Mouse (Mus musculus): ENCODE data around the gene Prkcsh. TPM values are rescaled to one million over a fixed set of nuclear protein-coding genes. Genes with fewer than 3 reads are reported as not detected.

Gene Prkcsh
- polyA plus RNA-seq, 1 experiment from 2014 or later, result 52.5 TPM

GRCm38 (mm10) chr9:22050351-22050889 is 47.8 kb downstream of the Prkcsh start:
- WGBS (ENCODE audit: insufficient replicate concordance), result under 1% methylated on average over 40 of the region's 43 CpGs
- peak overlapping the region; percentile 56 for H3K4me2 ChIP-seq (ENCODE audit: low read depth, low read length)
- no peaks in the 10 kb centered on the region for H3K9me3 ChIP-seq (replicated peaks; ENCODE audit: control insufficient read depth, low read length)
- no peak overlapping the region for H3K27ac ChIP-seq (ENCODE audit: low read length)
- no peaks in the 10 kb centered on the region for H3K36me3 ChIP-seq (ENCODE audit: control insufficient read depth, insufficient read depth)
- peaks cover 28% of the 10 kb centered on the region for H3K4me1 ChIP-seq (ENCODE audit: control insufficient read depth, low read depth, low read length)
- H3K4me3 ChIP-seq (ENCODE audit: low read depth, low read length), result peak overlapping the region; percentile 33
- H3K27me3 ChIP-seq (ENCODE audit: control insufficient read depth, insufficient read depth, low read depth, low read length), result peaks cover 62% of the 10 kb centered on the region
- ATAC-seq (ENCODE audit: low read depth), result peak; percentile 62
- no peak overlapping the region for H3K9ac ChIP-seq (ENCODE audit: low read depth, low read length)

- H3K9ac ChIP-seq (ENCODE audit: low read depth, low read length), result no peak overlapping the region
- no peak for ATAC-seq (ENCODE audit: low read depth)
- H3K4me3 ChIP-seq (ENCODE audit: low read depth, low read length), result peak overlapping the region; percentile 33
Observed at GRCm38 (mm10) chr9:22051161-22051957, 48.8 kb downstream of the Prkcsh start.

GRCm38 (mm10) chr9:22051958-22052254 is 49.3 kb downstream of the Prkcsh start, which contains the start of gene Elavl3:
Elavl3 (minus strand) TSS chr9:22052023.
- H3K9ac ChIP-seq (ENCODE audit: low read depth, low read length), result no peak within 1 kb of the TSS
- peaks cover 28% of the 10 kb centered on the region for H3K4me1 ChIP-seq (ENCODE audit: control insufficient read depth, low read depth, low read length)
- H3K4me3 ChIP-seq (ENCODE audit: low read depth, low read length), result peak within 1 kb of the TSS; percentile 33
- H3K36me3 ChIP-seq (ENCODE audit: control insufficient read depth, insufficient read depth), result no peaks in the 10 kb centered on the region; the same call in 1 of the 2 replicates
- no peak for ATAC-seq (ENCODE audit: low read depth)
- peak within 1 kb of the TSS; percentile 56 for H3K4me2 ChIP-seq (ENCODE audit: low read depth, low read length)
- 3% methylated on average over 26 of the region's 28 CpGs for WGBS (ENCODE audit: insufficient replicate concordance)
- H3K27ac ChIP-seq (ENCODE audit: low read length), result no peak within 1 kb of the TSS
- H3K27me3 ChIP-seq (ENCODE audit: control insufficient read depth, insufficient read depth, low read depth, low read length), result peaks cover 62% of the 10 kb centered on the region
- no peaks in the 10 kb centered on the region for H3K9me3 ChIP-seq (replicated peaks; ENCODE audit: control insufficient read depth, low read length)

More at GRCm38 (mm10) chr9:22051161-22051957, 48.8 kb downstream of the Prkcsh start:
- Histone ChIP-seq H3K4me1 (ENCODE audit: control insufficient read depth, low read depth, low read length) (peaks cover 28% of the 10 kb centered on the region), H3K4me2 (ENCODE audit: low read depth, low read length) (peak overlapping the region; percentile 56), H3K9me3 (replicated peaks; ENCODE audit: control insufficient read depth, low read length) (no peaks in the 10 kb centered on the region), H3K36me3 (ENCODE audit: control insufficient read depth, insufficient read depth) (no peaks in the 10 kb centered on the region), H3K27me3 (ENCODE audit: control insufficient read depth, insufficient read depth, low read depth, low read length) (peaks cover 62% of the 10 kb centered on the region), H3K27ac (ENCODE audit: low read length) (no peak overlapping the region)
- WGBS (ENCODE audit: insufficient replicate concordance), result 2% methylated on average over 65 of the region's 67 CpGs

- peaks cover 56% of the 10 kb centered on the region for H3K27me3 ChIP-seq (ENCODE audit: control insufficient read depth, insufficient read depth, low read depth, low read length)
- WGBS (ENCODE audit: insufficient replicate concordance), result 29% methylated on average over 7 of the region's 7 CpGs
Observed at GRCm38 (mm10) chr9:22053657-22054056, 51.1 kb downstream of the Prkcsh start.

GRCm38 (mm10) chr9:22054411-22055076 is 51.9 kb downstream of the Prkcsh start:
- Histone ChIP-seq H3K4me3 (ENCODE audit: low read depth, low read length) (no peak overlapping the region), H3K27me3 (ENCODE audit: control insufficient read depth, insufficient read depth, low read depth, low read length) (peaks cover 51% of the 10 kb centered on the region), H3K9ac (ENCODE audit: low read depth, low read length) (no peak overlapping the region), H3K4me1 (ENCODE audit: control insufficient read depth, low read depth, low read length) (peaks cover 28% of the 10 kb centered on the region), H3K36me3 (ENCODE audit: control insufficient read depth, insufficient read depth) (peaks cover 11% of the 10 kb centered on the region), H3K9me3 (replicated peaks; ENCODE audit: control insufficient read depth, low read length) (no peaks in the 10 kb centered on the region), H3K4me2 (ENCODE audit: low read depth, low read length) (peak overlapping the region; percentile 17; the same call in 1 of the 2 replicates), H3K27ac (ENCODE audit: low read length) (no peak overlapping the region)
- 2% methylated on average over 32 of the region's 32 CpGs for WGBS (ENCODE audit: insufficient replicate concordance)
- ATAC-seq (ENCODE audit: low read depth), result peak; percentile 60

More at GRCm38 (mm10) chr9:22053657-22054056, 51.1 kb downstream of the Prkcsh start:
- Histone ChIP-seq H3K9me3 (replicated peaks; ENCODE audit: control insufficient read depth, low read length) (no peaks in the 10 kb centered on the region), H3K27ac (ENCODE audit: low read length) (no peak overlapping the region), H3K9ac (ENCODE audit: low read depth, low read length) (no peak overlapping the region), H3K4me1 (ENCODE audit: control insufficient read depth, low read depth, low read length) (peaks cover 28% of the 10 kb centered on the region), H3K4me2 (ENCODE audit: low read depth, low read length) (no peak overlapping the region), H3K4me3 (ENCODE audit: low read depth, low read length) (no peak overlapping the region), H3K36me3 (ENCODE audit: control insufficient read depth, insufficient read depth) (peaks cover 7% of the 10 kb centered on the region)
- ATAC-seq (ENCODE audit: low read depth), result no peak

GRCm38 (mm10) chr9:22055713-22056112 is 53.1 kb downstream of the Prkcsh start:
- H3K36me3 ChIP-seq (ENCODE audit: control insufficient read depth, insufficient read depth), result peaks cover 15% of the 10 kb centered on the region
- H3K27ac ChIP-seq (ENCODE audit: low read length), result no peak overlapping the region
- no peak overlapping the region for H3K4me2 ChIP-seq (ENCODE audit: low read depth, low read length)
- no peak for ATAC-seq (ENCODE audit: low read depth)
- H3K9ac ChIP-seq (ENCODE audit: low read depth, low read length), result no peak overlapping the region
- peaks cover 20% of the 10 kb centered on the region for H3K4me1 ChIP-seq (ENCODE audit: control insufficient read depth, low read depth, low read length)
- peaks cover 39% of the 10 kb centered on the region for H3K27me3 ChIP-seq (ENCODE audit: control insufficient read depth, insufficient read depth, low read depth, low read length)
- 37% methylated on average over 29 of the region's 29 CpGs for WGBS (ENCODE audit: insufficient replicate concordance)
- H3K9me3 ChIP-seq (replicated peaks; ENCODE audit: control insufficient read depth, low read length), result no peaks in the 10 kb centered on the region
- H3K4me3 ChIP-seq (ENCODE audit: low read depth, low read length), result no peak overlapping the region

- peaks cover 15% of the 10 kb centered on the region for H3K36me3 ChIP-seq (ENCODE audit: control insufficient read depth, insufficient read depth)
- no peak overlapping the region for H3K27ac ChIP-seq (ENCODE audit: low read length)
- no peak overlapping the region for H3K9ac ChIP-seq (ENCODE audit: low read depth, low read length)
- no peak overlapping the region for H3K4me2 ChIP-seq (ENCODE audit: low read depth, low read length)
- peaks cover 32% of the 10 kb centered on the region for H3K27me3 ChIP-seq (ENCODE audit: control insufficient read depth, insufficient read depth, low read depth, low read length)
- H3K9me3 ChIP-seq (replicated peaks; ENCODE audit: control insufficient read depth, low read length), result no peaks in the 10 kb centered on the region
- peaks cover 13% of the 10 kb centered on the region for H3K4me1 ChIP-seq (ENCODE audit: control insufficient read depth, low read depth, low read length)
- no peak overlapping the region for H3K4me3 ChIP-seq (ENCODE audit: low read depth, low read length)
- no peak for ATAC-seq (ENCODE audit: low read depth)
- 67% methylated on average over 9 of the region's 9 CpGs for WGBS (ENCODE audit: insufficient replicate concordance)
Observed at GRCm38 (mm10) chr9:22056303-22056910, 53.8 kb downstream of the Prkcsh start.

GRCm38 (mm10) chr9:22057031-22057517 is 54.5 kb downstream of the Prkcsh start:
- Histone ChIP-seq H3K4me1 (ENCODE audit: control insufficient read depth, low read depth, low read length) (peaks cover 10% of the 10 kb centered on the region), H3K9me3 (replicated peaks; ENCODE audit: control insufficient read depth, low read length) (no peaks in the 10 kb centered on the region), H3K4me2 (ENCODE audit: low read depth, low read length) (no peak overlapping the region), H3K4me3 (ENCODE audit: low read depth, low read length) (no peak overlapping the region), H3K27me3 (ENCODE audit: control insufficient read depth, insufficient read depth, low read depth, low read length) (peaks cover 25% of the 10 kb centered on the region), H3K36me3 (ENCODE audit: control insufficient read depth, insufficient read depth) (peaks cover 15% of the 10 kb centered on the region), H3K9ac (ENCODE audit: low read depth, low read length) (no peak overlapping the region), H3K27ac (ENCODE audit: low read length) (no peak overlapping the region)
- ATAC-seq (ENCODE audit: low read depth), result no peak
- WGBS (ENCODE audit: insufficient replicate concordance), result 83% methylated on average over 9 of the region's 9 CpGs

Data from liver, embryonic 16.5 days (tissue).